Mouse (Mus musculus) olfactory bulb, adult 2 months (tissue): ENCODE results near the gene Tbc1d25. TPM values are rescaled to one million over a fixed set of nuclear protein-coding genes. Genes with fewer than 3 reads are reported as not detected.

Experiments used
- H3K27ac ChIP-seq: fragments of 200-500 bp; 2 replicates; pipeline ENCODE4 v1.5.1; 2012; ENCODE audit warnings: low read depth, low read length; ENCODE audit not compliant: insufficient read depth
- H3K4me1 ChIP-seq: fragments of 200-500 bp; 2 replicates; pipeline ENCODE4 v1.6.1; 2012; ENCODE audit warnings: low read length; ENCODE audit not compliant: control insufficient read depth, insufficient read depth
- H3K4me3 ChIP-seq: fragments of 200-500 bp; 2 replicates; pipeline ENCODE4 v1.5.1; 2012; ENCODE audit warnings: mild to moderate bottlenecking, low read depth, low read length, moderate library complexity; ENCODE audit not compliant: insufficient read depth
- CTCF ChIP-seq: fragments of 200-500 bp; IDR thresholded peaks from 2 replicates; pipeline ENCODE4 v1.5.1; 2012; ENCODE audit warnings: low read depth, mild to moderate bottlenecking, low read length, moderate library complexity; ENCODE audit not compliant: insufficient read depth
- POLR2A ChIP-seq: fragments of 200-500 bp; IDR thresholded peaks from 2 replicates; pipeline ENCODE4 v1.6.1; 2012; ENCODE audit warnings: mild to moderate bottlenecking, low read depth, low read length, moderate library complexity; ENCODE audit not compliant: insufficient read depth
- WGBS: fragments of 180-500 bp; shearing (Covaris S2); methylation state at CpG from one replicate; pipeline ENCODE4 v1.1.7; 2018; 5-methylcytosine and 5-hydroxymethylcytosine counted together
- polyA plus RNA-seq: library from polyadenylated mRNA; stranded (reverse); fragments of >200 nt; gene quantifications from 2 replicates; pipeline ENCODE4 v1.2.4, GENCODE M21; 2012; ENCODE audit warnings: low replicate concordance; ENCODE audit not compliant: missing spikeins, insufficient read depth, insufficient read length

Gene Tbc1d25
- not detected in 2 replicates for polyA plus RNA-seq

- H3K4me1 ChIP-seq, result no peaks in the 10 kb centered on the region
- WGBS, result 13% methylated on average over 56 of the region's 56 CpGs
- TF ChIP-seq CTCF (peak; percentile 21; the same call in 1 of the 2 replicates), POLR2A (0 out of 2 replicates have a peak, but pooled peaks have one; percentile 39)
- peak within 1 kb of the TSS; percentile 91 for H3K4me3 ChIP-seq
- H3K27ac ChIP-seq, result no peak within 1 kb of the TSS
These were observed at the start of gene Tbc1d25 for GRCm38 (mm10) chrX:8175504-8176385. Tbc1d25 (minus strand) TSS chrX:8176181.

- TF ChIP-seq POLR2A (no peak), CTCF (no peak)
- Histone ChIP-seq H3K4me1 (no peaks in the 10 kb centered on the region), H3K27ac (no peak overlapping the region), H3K4me3 (no peak overlapping the region)
- 92% methylated on average over 7 of the region's 7 CpGs for WGBS
These were observed 47.5 kb upstream of the Tbc1d25 start for GRCm38 (mm10) chrX:8223473-8223872.

- WGBS, result 52% methylated on average over 7 of the region's 7 CpGs
- no peaks in the 10 kb centered on the region for H3K4me1 ChIP-seq
- no peak overlapping the region for H3K27ac ChIP-seq
- no peak overlapping the region for H3K4me3 ChIP-seq
- TF ChIP-seq CTCF (no peak), POLR2A (no peak)
These were observed 46.9 kb upstream of the Tbc1d25 start for GRCm38 (mm10) chrX:8222678-8223421.

GRCm38 (mm10) chrX:8222296-8222677 is 46.3 kb upstream of the Tbc1d25 start:
- TF ChIP-seq POLR2A (no peak), CTCF (no peak)
- Histone ChIP-seq H3K4me3 (no peak overlapping the region), H3K4me1 (no peaks in the 10 kb centered on the region), H3K27ac (no peak overlapping the region)
- WGBS, result 74% methylated on average over 3 of the region's 3 CpGs

GRCm38 (mm10) chrX:8219651-8220050 is 43.7 kb upstream of the Tbc1d25 start:
- WGBS, result 44% methylated on average over 8 of the region's 8 CpGs
- H3K27ac ChIP-seq, result no peak overlapping the region
- H3K4me3 ChIP-seq, result no peak overlapping the region
- no peaks in the 10 kb centered on the region for H3K4me1 ChIP-seq
- no peak for TF ChIP-seq POLR2A

GRCm38 (mm10) chrX:8218114-8218513 is 42.1 kb upstream of the Tbc1d25 start:
- Histone ChIP-seq H3K4me3 (no peak overlapping the region), H3K4me1 (no peaks in the 10 kb centered on the region), H3K27ac (no peak overlapping the region)
- TF ChIP-seq POLR2A (no peak), CTCF (no peak)
- 74% methylated on average over 2 of the region's 2 CpGs for WGBS

- Histone ChIP-seq H3K4me1 (no peaks in the 10 kb centered on the region), H3K27ac (no peak overlapping the region), H3K4me3 (no peak overlapping the region)
- WGBS, result 30% methylated on average over 6 of the region's 6 CpGs
- TF ChIP-seq CTCF (no peak), POLR2A (no peak)
These were observed 41.4 kb upstream of the Tbc1d25 start for GRCm38 (mm10) chrX:8217383-8217782.

- Histone ChIP-seq H3K27ac (no peak overlapping the region), H3K4me3 (no peak overlapping the region), H3K4me1 (no peaks in the 10 kb centered on the region)
- TF ChIP-seq CTCF (no peak), POLR2A (no peak)
- 66% methylated on average over 7 of the region's 7 CpGs for WGBS
These were observed 35.7 kb upstream of the Tbc1d25 start for GRCm38 (mm10) chrX:8211490-8212207.
